Mouse (Mus musculus): ENCODE results near the gene Lingo1. TPM values are rescaled to one million over a fixed set of nuclear protein-coding genes. Genes with fewer than 3 reads are reported as not detected.

The Lingo1 gene
- polyA plus RNA-seq (2015; fragmentation: Illumina TruSeq; extraction: RNeasy Lipid Tissue Mini Kit (QIAGEN cat#74804); ENCODE audit: insufficient read depth, low replicate concordance), result 0.22 TPM

GRCm38 (mm10) chr9:56795721-56796655 is at the start of gene Lingo1:
Gene Lingo1 (minus strand): TSS chr9:56796468.

Other genes with a start within 250 kb of the Lingo1 start
- 0.23 TPM for gene Odf3l1, start 68.2 kb upstream of the Lingo1 start, polyA plus RNA-seq (2015; fragmentation: Illumina TruSeq; extraction: RNeasy Lipid Tissue Mini Kit (QIAGEN cat#74804); ENCODE audit: insufficient read depth, low replicate concordance)
- gene Cspg4, start 68.6 kb upstream of the Lingo1 start, polyA plus RNA-seq (2015; fragmentation: Illumina TruSeq; extraction: RNeasy Lipid Tissue Mini Kit (QIAGEN cat#74804); ENCODE audit: insufficient read depth, low replicate concordance), result 0.39 TPM
- 10.0 TPM for gene Snx33, start 131.9 kb upstream of the Lingo1 start, polyA plus RNA-seq (2015; fragmentation: Illumina TruSeq; extraction: RNeasy Lipid Tissue Mini Kit (QIAGEN cat#74804); ENCODE audit: insufficient read depth, low replicate concordance)
- 69.2 TPM for gene Imp3, start 141.0 kb upstream of the Lingo1 start, polyA plus RNA-seq (2015; fragmentation: Illumina TruSeq; extraction: RNeasy Lipid Tissue Mini Kit (QIAGEN cat#74804); ENCODE audit: insufficient read depth, low replicate concordance)
- 24.9 TPM for gene Snupn, start 154.4 kb upstream of the Lingo1 start, polyA plus RNA-seq (2015; fragmentation: Illumina TruSeq; extraction: RNeasy Lipid Tissue Mini Kit (QIAGEN cat#74804); ENCODE audit: insufficient read depth, low replicate concordance)
- 31.5 TPM for gene Ptpn9, start 198.5 kb upstream of the Lingo1 start, polyA plus RNA-seq (2015; fragmentation: Illumina TruSeq; extraction: RNeasy Lipid Tissue Mini Kit (QIAGEN cat#74804); ENCODE audit: insufficient read depth, low replicate concordance)

Measured in spleen, adult 10 weeks (tissue).